Mouse (Mus musculus) hindbrain, embryonic 14.5 days (tissue): ENCODE results near the gene Fam243. TPM values are rescaled to one million over a fixed set of nuclear protein-coding genes. Genes with fewer than 3 reads are reported as not detected.

Source experiments
- ATAC-seq: fragments of 200-750 bp; cut with Nextera tagmentation; 2 replicates; pipeline ENCODE4 v1.8.0; 2017; ENCODE audit warnings: moderate number of reproducible peaks, mild to moderate bottlenecking, moderate TSS enrichment, moderate library complexity; ENCODE audit not compliant: low FRiP score
- DNase-seq: peaks from one replicate; pipeline ENCODE4 v3.0.0-alpha.2; 2015; ENCODE audit warnings: low spot score
- H3K27ac ChIP-seq: fragments of 300-500 bp; sonication (generic); 2 replicates; pipeline ENCODE4 v1.5.1; 2014; ENCODE audit warnings: mild to moderate bottlenecking, moderate library complexity
- H3K27me3 ChIP-seq: fragments of 300-500 bp; sonication (generic); 2 replicates; pipeline ENCODE4 v1.6.1; 2014; ENCODE audit warnings: mild to moderate bottlenecking, low read length, mixed read lengths; ENCODE audit not compliant: control insufficient read depth, insufficient read depth
- H3K36me3 ChIP-seq: fragments of 300-500 bp; sonication (generic); replicated peaks from 2 replicates; pipeline ENCODE4 v1.6.1; 2014; ENCODE audit not compliant: control insufficient read depth, insufficient read depth
- H3K4me1 ChIP-seq: fragments of 300-500 bp; sonication (generic); replicated peaks from 2 replicates; pipeline ENCODE4 v1.6.1; 2014; ENCODE audit warnings: antibody characterized with exemption, low read length, mixed read lengths; ENCODE audit not compliant: control insufficient read depth, insufficient read depth
- H3K4me2 ChIP-seq: fragments of 300-500 bp; sonication (generic); replicated peaks from 2 replicates; pipeline ENCODE4 v1.6.1; 2014; ENCODE audit warnings: mild to moderate bottlenecking, moderate library complexity
- H3K4me3 ChIP-seq: fragments of 300-500 bp; sonication (generic); replicated peaks from 2 replicates; pipeline ENCODE4 v1.5.1; 2014; ENCODE audit warnings: mild to moderate bottlenecking, low read length
- H3K9ac ChIP-seq: fragments of 300-500 bp; sonication (generic); 2 replicates; pipeline ENCODE4 v1.6.1; 2014
- H3K9me3 ChIP-seq: fragments of 300-500 bp; sonication (generic); 2 replicates; pipeline ENCODE4 v1.6.1; 2016; ENCODE audit warnings: low read length; ENCODE audit not compliant: control insufficient read depth
- WGBS: fragments of 180-500 bp; shearing (Covaris S2); extraction: QIAGEN DNeasy Blood & Tissue Kit; methylation state at CpG from one replicate; pipeline ENCODE4 v1.1.7; 2014; 5-methylcytosine and 5-hydroxymethylcytosine counted together
- polyA plus RNA-seq: library from polyadenylated mRNA; unstranded; fragments of >200 nt; fragmentation: Nextera tagmentation; extraction: Ambion mirVana; gene quantifications from 2 replicates; pipeline ENCODE4 v1.2.1, GENCODE M21; 2014

Gene Fam243
- polyA plus RNA-seq, 1 experiment from 2014 or later = 0.20 TPM

- ATAC-seq (no peak), DNase-seq (no peak)
- Histone ChIP-seq H3K4me3 (no peak overlapping the region), H3K9ac (no peak overlapping the region), H3K27ac (no peak overlapping the region), H3K4me1 (peaks cover 12% of the 10 kb centered on the region), H3K36me3 (no peaks in the 10 kb centered on the region), H3K4me2 (no peak overlapping the region), H3K27me3 (no peaks in the 10 kb centered on the region), H3K9me3 (no peaks in the 10 kb centered on the region)
- 71% methylated on average over 2 of the region's 2 CpGs for WGBS
These were observed 32.7 kb upstream of the Fam243 start for GRCm38 (mm10) chr16:92353897-92354296.

GRCm38 (mm10) chr16:92353295-92353694 lies 32.1 kb upstream of the Fam243 start:
- Histone ChIP-seq H3K27ac (no peak overlapping the region), H3K4me1 (peaks cover 12% of the 10 kb centered on the region), H3K9me3 (no peaks in the 10 kb centered on the region), H3K36me3 (no peaks in the 10 kb centered on the region), H3K27me3 (no peaks in the 10 kb centered on the region), H3K4me3 (no peak overlapping the region), H3K4me2 (no peak overlapping the region), H3K9ac (no peak overlapping the region)
- no peak for DNase-seq
- no peak for ATAC-seq
- WGBS = 86% methylated on average over 12 of the region's 12 CpGs

GRCm38 (mm10) chr16:92348941-92349340 lies 27.7 kb upstream of the Fam243 start:
- H3K27me3 ChIP-seq = no peaks in the 10 kb centered on the region
- H3K27ac ChIP-seq = no peak overlapping the region
- H3K4me2 ChIP-seq = no peak overlapping the region
- ATAC-seq (peak; percentile 65; the same call in 1 of the 2 replicates), DNase-seq (peak; percentile 64)
- H3K4me3 ChIP-seq = no peak overlapping the region
- no peaks in the 10 kb centered on the region for H3K4me1 ChIP-seq
- H3K36me3 ChIP-seq = no peaks in the 10 kb centered on the region
- no peak overlapping the region for H3K9ac ChIP-seq
- 55% methylated on average over 12 of the region's 12 CpGs for WGBS
- no peaks in the 10 kb centered on the region for H3K9me3 ChIP-seq

DNA sequence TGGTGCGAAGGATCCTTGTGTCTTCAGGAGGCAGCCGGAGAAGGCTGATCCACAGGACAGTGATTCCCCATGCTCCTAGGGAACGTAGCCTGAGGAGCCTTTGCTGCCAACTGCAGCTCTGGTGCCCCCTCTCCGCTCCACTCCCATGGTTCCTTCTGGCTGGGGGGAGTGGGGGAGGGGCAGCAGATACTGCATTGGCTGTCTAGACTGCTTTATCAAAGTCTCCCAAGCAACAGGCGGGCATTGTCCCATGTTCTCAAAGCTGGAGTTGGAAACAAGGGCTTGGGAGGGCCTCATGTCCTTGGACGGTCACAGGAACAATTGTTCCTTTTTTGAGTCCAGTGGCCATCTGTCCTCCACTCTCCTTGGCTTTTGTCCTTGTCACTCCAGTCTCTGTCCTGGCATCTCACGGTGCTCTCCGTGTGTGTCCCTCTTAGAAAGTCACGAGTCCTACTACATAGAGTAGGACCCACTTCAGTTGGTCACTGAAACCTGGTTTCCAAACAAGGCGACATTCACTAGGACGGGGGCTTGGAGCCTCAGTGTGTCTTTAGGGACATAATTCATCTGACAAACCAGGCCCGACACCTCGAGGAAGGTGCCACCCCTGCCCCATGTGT lies 25.2 kb upstream of the Fam243 start:
- Histone ChIP-seq H3K27me3 (no peaks in the 10 kb centered on the region), H3K36me3 (no peaks in the 10 kb centered on the region), H3K4me2 (no peak overlapping the region), H3K4me1 (no peaks in the 10 kb centered on the region), H3K9me3 (no peaks in the 10 kb centered on the region), H3K4me3 (no peak overlapping the region), H3K27ac (no peak overlapping the region), H3K9ac (no peak overlapping the region)
- DNase-seq (peak; percentile 33), ATAC-seq (peak; percentile 51; the same call in 1 of the 2 replicates)
- WGBS = 35% methylated on average over 13 of the region's 13 CpGs

DNA sequence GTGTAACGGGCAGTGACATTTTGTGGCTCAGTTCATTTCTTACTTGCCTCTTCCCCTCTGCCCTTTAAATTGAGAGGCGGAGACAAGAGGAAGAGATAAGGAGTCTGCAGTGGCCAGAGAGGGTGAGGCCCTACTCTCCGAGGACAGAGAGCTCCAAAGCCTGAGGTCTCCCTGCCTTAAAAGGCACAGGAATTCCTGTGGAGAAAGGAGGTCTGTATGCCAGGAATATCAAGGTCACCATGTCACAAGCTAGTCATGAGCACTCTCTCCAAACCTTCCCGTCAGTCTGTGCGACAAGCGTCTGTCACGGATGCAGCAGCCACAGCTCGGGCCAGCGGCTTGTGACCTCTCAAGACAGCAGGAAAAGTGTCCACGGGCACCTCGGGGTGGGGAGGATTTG lies 23.9 kb upstream of the Fam243 start:
- no peak overlapping the region for H3K4me3 ChIP-seq
- peaks cover 4% of the 10 kb centered on the region; the same call in 1 of the 2 replicates for H3K4me1 ChIP-seq
- no peak overlapping the region for H3K4me2 ChIP-seq
- 66% methylated on average over 11 of the region's 11 CpGs for WGBS
- H3K9ac ChIP-seq = no peak overlapping the region
- H3K27me3 ChIP-seq = no peaks in the 10 kb centered on the region
- ATAC-seq = no peak
- H3K9me3 ChIP-seq = no peaks in the 10 kb centered on the region
- H3K27ac ChIP-seq = no peak overlapping the region
- DNase-seq = no peak
- no peaks in the 10 kb centered on the region for H3K36me3 ChIP-seq

- Histone ChIP-seq H3K4me1 (peaks cover 4% of the 10 kb centered on the region; the same call in 1 of the 2 replicates), H3K4me2 (peak overlapping the region; percentile 56), H3K27me3 (no peaks in the 10 kb centered on the region), H3K9ac (peak overlapping the region; percentile 41; the same call in 1 of the 2 replicates), H3K9me3 (no peaks in the 10 kb centered on the region), H3K36me3 (no peaks in the 10 kb centered on the region), H3K4me3 (peak overlapping the region; percentile 24), H3K27ac (no peak overlapping the region)
- 30% methylated on average over 27 of the region's 27 CpGs for WGBS
- ATAC-seq (peak; percentile 77), DNase-seq (peak; percentile 93)
These were observed 19.6 kb upstream of the Fam243 start for GRCm38 (mm10) chr16:92340612-92341511.

DNA sequence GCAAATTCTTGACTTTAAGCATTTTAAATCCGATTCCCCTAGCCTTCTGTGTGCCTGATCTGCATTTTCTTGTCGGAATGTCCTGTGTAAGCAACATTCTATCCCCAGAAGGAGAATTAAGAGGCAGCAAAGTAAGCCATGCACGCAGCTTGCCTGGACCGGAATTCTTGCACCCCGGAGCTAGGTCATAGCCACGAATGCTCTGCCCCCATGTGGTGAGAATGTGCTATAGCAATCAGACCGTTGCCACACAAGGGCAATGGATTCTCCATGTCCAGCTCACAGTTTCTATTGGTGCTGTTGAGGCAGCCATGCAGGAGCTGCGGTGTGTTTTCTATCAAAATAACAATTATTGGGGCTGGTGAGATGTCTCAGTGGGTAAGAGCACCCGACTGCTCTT lies 15.0 kb upstream of the Fam243 start:
- Histone ChIP-seq H3K9me3 (no peaks in the 10 kb centered on the region), H3K27me3 (no peaks in the 10 kb centered on the region), H3K4me3 (no peak overlapping the region), H3K36me3 (no peaks in the 10 kb centered on the region), H3K9ac (no peak overlapping the region), H3K27ac (no peak overlapping the region), H3K4me2 (no peak overlapping the region), H3K4me1 (peaks cover 4% of the 10 kb centered on the region; the same call in 1 of the 2 replicates)
- 5% methylated on average over 9 of the region's 9 CpGs for WGBS
- ATAC-seq (peak; percentile 69; the same call in 1 of the 2 replicates), DNase-seq (peak; percentile 87)

DNA sequence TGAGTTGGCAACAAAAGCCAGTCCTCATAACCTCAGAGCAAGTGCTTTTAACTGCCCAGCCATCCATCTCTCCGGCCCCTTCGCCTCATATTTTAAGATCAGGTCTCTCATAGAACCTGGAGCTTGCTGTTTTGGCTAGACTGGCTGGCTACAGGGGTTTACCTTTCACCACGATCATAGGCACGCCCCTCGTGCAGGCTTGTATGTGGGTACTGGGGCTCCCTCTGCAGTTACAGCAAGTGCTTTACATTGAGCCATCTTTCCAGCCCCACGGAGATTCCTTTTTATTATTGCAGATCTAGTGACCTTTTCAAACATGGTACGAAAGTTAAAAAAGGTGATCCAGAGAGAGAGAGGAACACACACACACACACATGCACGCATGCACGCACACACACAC lies 13.4 kb upstream of the Fam243 start:
- Histone ChIP-seq H3K27me3 (no peaks in the 10 kb centered on the region), H3K4me3 (no peak overlapping the region), H3K36me3 (no peaks in the 10 kb centered on the region), H3K9ac (no peak overlapping the region), H3K27ac (no peak overlapping the region), H3K4me2 (no peak overlapping the region), H3K4me1 (no peaks in the 10 kb centered on the region), H3K9me3 (no peaks in the 10 kb centered on the region)
- 60% methylated on average over 9 of the region's 9 CpGs for WGBS
- no peak for ATAC-seq
- DNase-seq = no peak

- no peak overlapping the region for H3K9ac ChIP-seq
- no peak overlapping the region for H3K4me3 ChIP-seq
- H3K4me2 ChIP-seq = no peak overlapping the region
- WGBS = 79% methylated on average over 5 of the region's 5 CpGs
- no peak overlapping the region for H3K27ac ChIP-seq
- no peaks in the 10 kb centered on the region for H3K9me3 ChIP-seq
- H3K36me3 ChIP-seq = no peaks in the 10 kb centered on the region
- DNase-seq (no peak), ATAC-seq (no peak)
- no peaks in the 10 kb centered on the region for H3K4me1 ChIP-seq
- H3K27me3 ChIP-seq = no peaks in the 10 kb centered on the region
These were observed 9.7 kb upstream of the Fam243 start for GRCm38 (mm10) chr16:92330966-92331365.
